Mouse (Mus musculus) lung, postnatal 0 days (tissue): ENCODE data around the gene Ghitm.

Source experiments
- CTCF ChIP-seq: IDR thresholded peaks from 2 replicates; pipeline ENCODE4 v1.5.1; 2016; ENCODE audit warnings: antibody characterized with exemption, mild to moderate bottlenecking
- EP300 ChIP-seq: IDR thresholded peaks from 2 replicates; pipeline ENCODE4 v1.6.1; 2016; ENCODE audit warnings: antibody characterized with exemption, mild to moderate bottlenecking, control low read depth

- TF ChIP-seq CTCF (no peak), EP300 (no peak)
These were observed 33.5 kb downstream of the Ghitm start for GRCm38 (mm10) chr14:37101531-37101930.
